Mouse (Mus musculus): Measurements from ENCODE around the gene S100a14.

- TF ChIP-seq CTCF (IDR thresholded peaks at IDR 0.05; ENCODE audit: control insufficient read depth, insufficient read depth, insufficient read length): no peak
- no peak for TF ChIP-seq CEBPB (IDR thresholded peaks at IDR 0.05; ENCODE audit: low read depth)
- TF ChIP-seq MAX (IDR thresholded peaks at IDR 0.05): no peak
Measured at GRCm38 (mm10) chr3:90537905-90538296, 11.2 kb downstream of the S100a14 start.

Measured in C2C12 (cell line).